Mouse (Mus musculus): Measurements from ENCODE around the gene Mia3. TPM values are rescaled to one million over a fixed set of nuclear protein-coding genes. Genes with fewer than 3 reads are reported as not detected.
A peak's percentile ranks its signal among the peaks of the same experiment; 100 is the strongest.

Gene Mia3
- total and polyA plus RNA-seq, 2 experiments from 2014 or later: 108 to 132 TPM

DNA sequence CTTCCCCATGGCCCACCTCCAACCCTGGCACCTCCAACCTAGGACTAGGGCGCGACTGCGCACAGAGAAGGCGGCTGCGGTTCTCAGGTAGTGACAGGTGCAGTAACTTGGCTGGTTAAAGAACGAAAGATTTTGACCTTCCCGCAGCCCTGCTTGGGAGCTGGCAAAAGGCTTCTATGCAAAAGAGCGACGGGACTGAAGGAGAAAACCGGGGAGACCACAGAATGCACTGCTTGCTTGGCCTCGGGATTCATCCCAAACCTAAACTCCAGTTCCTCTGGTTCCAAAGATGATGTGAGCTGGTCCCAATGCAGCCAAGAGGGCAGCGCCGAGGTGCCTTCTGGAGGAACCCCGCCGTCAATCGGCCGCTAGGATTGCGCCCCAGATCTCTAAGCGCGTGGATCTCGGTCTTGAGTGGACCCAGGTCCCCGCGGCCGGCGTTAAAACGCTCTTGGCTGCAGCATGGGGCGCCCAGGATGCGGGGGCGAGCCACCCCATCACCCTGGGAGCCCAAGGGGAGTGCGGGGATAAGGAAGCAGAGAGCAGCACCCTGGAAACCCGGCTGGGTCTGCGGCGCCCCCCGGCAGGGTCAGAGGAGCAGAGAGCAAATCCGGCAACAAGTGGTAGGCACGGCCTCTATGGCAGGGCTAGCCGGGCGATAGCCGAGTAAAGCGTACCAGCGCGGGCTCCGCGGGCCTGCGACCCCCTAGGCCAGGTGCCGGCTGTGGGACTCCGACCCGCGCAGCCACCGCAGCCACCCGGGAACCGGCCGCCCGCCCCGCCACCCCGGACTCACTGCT, 552 bp downstream of the Mia3 start:
- TF ChIP-seq CTCF (IDR thresholded peaks at IDR 0.05): 0 out of 2 replicates have a peak, but pooled peaks have one; percentile 2
- DNase-seq (ENCODE audit: low spot score) (peak; percentile 6), ATAC-seq (ENCODE audit: low FRiP score) (peak; percentile 67)
- Histone ChIP-seq H3K27me3 (ENCODE audit: insufficient read depth, low read length) (no peaks in the 10 kb centered on the region), H3K27ac (ENCODE audit: low read depth, low read length) (peak overlapping the region; percentile 71), H3K9ac (replicated peaks; ENCODE audit: low read length, poor library complexity, severe bottlenecking) (peak overlapping the region; percentile 79), H3K36me3 (ENCODE audit: insufficient read depth, low read length) (peaks cover 12% of the 10 kb centered on the region), H3K4me1 (ENCODE audit: insufficient read depth, low read length) (peaks cover 5% of the 10 kb centered on the region; the same call in 1 of the 2 replicates), H3K9me3 (ENCODE audit: low read length) (no peaks in the 10 kb centered on the region), H3K4me2 (ENCODE audit: low read depth, low read length, poor library complexity, severe bottlenecking) (peak overlapping the region; percentile 93), H3K4me3 (ENCODE audit: low read depth, low read length) (peak overlapping the region; percentile 72)
- 1% methylated on average over 56 of the region's 56 CpGs for WGBS

GRCm38 (mm10) chr1:183366361-183366760, 3.0 kb downstream of the Mia3 start:
- peaks cover 5% of the 10 kb centered on the region; the same call in 1 of the 2 replicates for H3K4me1 ChIP-seq (ENCODE audit: insufficient read depth, low read length)
- H3K27me3 ChIP-seq (ENCODE audit: insufficient read depth, low read length): no peaks in the 10 kb centered on the region
- no peak overlapping the region for H3K27ac ChIP-seq (ENCODE audit: low read depth, low read length)
- DNase-seq (ENCODE audit: low spot score): no peak
- 87% methylated on average over 5 of the region's 5 CpGs for WGBS
- H3K9ac ChIP-seq (replicated peaks; ENCODE audit: low read length, poor library complexity, severe bottlenecking): no peak overlapping the region
- no peak for TF ChIP-seq CTCF (IDR thresholded peaks at IDR 0.05)
- no peak overlapping the region for H3K4me2 ChIP-seq (ENCODE audit: low read depth, low read length, poor library complexity, severe bottlenecking)
- peaks cover 31% of the 10 kb centered on the region for H3K36me3 ChIP-seq (ENCODE audit: insufficient read depth, low read length)
- H3K9me3 ChIP-seq (ENCODE audit: low read length): no peaks in the 10 kb centered on the region
- ATAC-seq (ENCODE audit: low FRiP score): no peak
- no peak overlapping the region for H3K4me3 ChIP-seq (ENCODE audit: low read depth, low read length)

GRCm38 (mm10) chr1:183363577-183363867, 5.8 kb downstream of the Mia3 start:
- TF ChIP-seq CTCF (IDR thresholded peaks at IDR 0.05): no peak
- H3K4me2 ChIP-seq (ENCODE audit: low read depth, low read length, poor library complexity, severe bottlenecking): no peak overlapping the region
- 98% methylated on average over 5 of the region's 5 CpGs for WGBS
- H3K27ac ChIP-seq (ENCODE audit: low read depth, low read length): no peak overlapping the region
- H3K9ac ChIP-seq (replicated peaks; ENCODE audit: low read length, poor library complexity, severe bottlenecking): no peak overlapping the region
- no peaks in the 10 kb centered on the region for H3K9me3 ChIP-seq (ENCODE audit: low read length)
- H3K4me1 ChIP-seq (ENCODE audit: insufficient read depth, low read length): peaks cover 5% of the 10 kb centered on the region; the same call in 1 of the 2 replicates
- no peak overlapping the region for H3K4me3 ChIP-seq (ENCODE audit: low read depth, low read length)
- ATAC-seq (ENCODE audit: low FRiP score) (no peak), DNase-seq (ENCODE audit: low spot score) (no peak)
- H3K27me3 ChIP-seq (ENCODE audit: insufficient read depth, low read length): no peaks in the 10 kb centered on the region
- peaks cover 42% of the 10 kb centered on the region for H3K36me3 ChIP-seq (ENCODE audit: insufficient read depth, low read length)

DNA sequence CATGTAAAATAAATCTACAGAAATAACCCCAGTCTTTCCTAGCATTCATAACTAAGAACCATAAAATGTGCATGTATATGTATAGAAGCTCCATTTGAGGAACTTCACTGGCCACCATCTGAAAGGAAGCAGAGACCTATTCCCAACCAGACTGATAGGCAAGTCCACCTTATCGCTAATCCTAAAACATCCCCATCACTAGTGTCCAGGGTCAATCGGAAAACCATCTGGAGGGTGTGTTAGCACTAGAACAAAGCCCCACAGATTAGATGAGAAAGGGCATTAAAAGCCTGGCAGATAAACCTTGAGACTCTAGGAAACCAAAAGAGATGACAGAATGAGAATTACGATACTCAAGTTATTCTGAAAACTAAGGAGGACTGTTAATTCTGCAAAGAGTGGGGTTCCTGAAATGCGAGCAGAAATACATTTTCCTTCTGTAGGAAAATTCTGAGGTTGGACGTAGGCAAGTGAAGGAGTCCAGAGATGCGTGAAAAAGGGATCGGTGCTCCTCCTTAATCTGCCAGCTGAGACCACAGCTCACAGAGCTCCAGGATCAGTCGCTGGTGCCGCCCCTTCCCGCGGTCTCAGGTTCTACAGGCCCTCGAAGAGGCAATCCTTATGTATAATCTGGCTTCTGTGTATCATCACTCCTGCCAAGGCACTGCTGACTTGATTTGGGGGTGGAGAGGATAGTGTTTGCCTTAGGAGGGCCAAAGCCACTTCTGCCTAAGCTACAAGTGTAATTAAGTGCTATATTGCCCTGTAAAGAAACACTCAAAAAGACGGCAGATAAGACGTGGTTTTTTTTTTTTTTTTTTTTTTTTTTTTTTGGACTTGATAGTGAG, 6.4 kb downstream of the Mia3 start:
- 86% methylated on average over 14 of the region's 14 CpGs for WGBS
- H3K27ac ChIP-seq (ENCODE audit: low read depth, low read length): no peak overlapping the region
- H3K9ac ChIP-seq (replicated peaks; ENCODE audit: low read length, poor library complexity, severe bottlenecking): no peak overlapping the region
- no peak for TF ChIP-seq CTCF (IDR thresholded peaks at IDR 0.05)
- ATAC-seq (ENCODE audit: low FRiP score): no peak
- H3K4me3 ChIP-seq (ENCODE audit: low read depth, low read length): no peak overlapping the region
- H3K27me3 ChIP-seq (ENCODE audit: insufficient read depth, low read length): no peaks in the 10 kb centered on the region
- peaks cover 3% of the 10 kb centered on the region; the same call in 1 of the 2 replicates for H3K4me1 ChIP-seq (ENCODE audit: insufficient read depth, low read length)
- H3K9me3 ChIP-seq (ENCODE audit: low read length): no peaks in the 10 kb centered on the region
- no peak overlapping the region for H3K4me2 ChIP-seq (ENCODE audit: low read depth, low read length, poor library complexity, severe bottlenecking)
- peaks cover 48% of the 10 kb centered on the region for H3K36me3 ChIP-seq (ENCODE audit: insufficient read depth, low read length)
- DNase-seq (ENCODE audit: low spot score): no peak

DNA sequence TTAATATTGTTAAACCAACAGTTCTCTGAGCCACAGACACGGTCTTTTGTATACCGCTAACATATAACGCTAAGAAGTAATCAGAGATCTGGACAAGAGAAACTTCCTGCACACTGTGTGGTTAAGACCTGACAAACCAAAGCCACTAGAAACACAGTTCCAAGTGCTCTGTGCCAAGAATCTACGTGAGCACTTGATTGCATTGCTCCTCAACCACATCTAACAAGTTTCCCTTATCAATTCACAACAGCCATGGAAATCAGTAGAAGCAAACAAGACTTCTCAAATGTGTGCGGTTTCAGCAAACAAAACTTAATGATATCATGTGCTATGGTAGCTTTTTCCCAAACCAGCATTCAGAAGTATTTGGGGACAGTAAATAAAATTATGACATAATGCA, 7.1 kb downstream of the Mia3 start:
- no peak for TF ChIP-seq CTCF (IDR thresholded peaks at IDR 0.05)
- no peaks in the 10 kb centered on the region for H3K4me1 ChIP-seq (ENCODE audit: insufficient read depth, low read length)
- no peak overlapping the region for H3K9ac ChIP-seq (replicated peaks; ENCODE audit: low read length, poor library complexity, severe bottlenecking)
- no peaks in the 10 kb centered on the region for H3K9me3 ChIP-seq (ENCODE audit: low read length)
- H3K36me3 ChIP-seq (ENCODE audit: insufficient read depth, low read length): peaks cover 53% of the 10 kb centered on the region
- no peak overlapping the region for H3K4me3 ChIP-seq (ENCODE audit: low read depth, low read length)
- no peak overlapping the region for H3K27ac ChIP-seq (ENCODE audit: low read depth, low read length)
- ATAC-seq (ENCODE audit: low FRiP score) (no peak), DNase-seq (ENCODE audit: low spot score) (no peak)
- no peaks in the 10 kb centered on the region for H3K27me3 ChIP-seq (ENCODE audit: insufficient read depth, low read length)
- H3K4me2 ChIP-seq (ENCODE audit: low read depth, low read length, poor library complexity, severe bottlenecking): no peak overlapping the region
- WGBS: 95% methylated on average over 5 of the region's 5 CpGs

DNA sequence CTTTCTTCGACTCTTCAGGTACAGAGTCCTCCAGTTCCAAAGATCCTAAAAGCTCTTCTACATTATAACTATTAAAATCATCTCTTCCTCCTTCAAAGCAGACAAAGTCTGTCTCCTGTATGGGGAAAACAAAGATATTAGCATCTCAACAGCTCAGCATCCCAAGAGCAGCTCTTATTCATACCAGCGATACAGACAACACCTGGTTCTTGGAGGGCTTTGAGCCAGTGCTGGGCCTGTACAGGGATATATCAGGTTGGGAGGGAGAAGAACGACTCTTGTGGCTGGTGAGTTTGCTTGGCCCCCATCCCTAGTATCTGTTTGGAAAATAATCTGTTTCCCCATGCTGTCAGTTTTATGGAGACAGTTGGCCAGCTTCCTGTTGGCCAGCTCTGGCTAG, 10.5 kb downstream of the Mia3 start:
- Histone ChIP-seq H3K4me3 (ENCODE audit: low read depth, low read length) (no peak overlapping the region), H3K4me2 (ENCODE audit: low read depth, low read length, poor library complexity, severe bottlenecking) (no peak overlapping the region), H3K36me3 (ENCODE audit: insufficient read depth, low read length) (peaks cover 61% of the 10 kb centered on the region), H3K4me1 (ENCODE audit: insufficient read depth, low read length) (no peaks in the 10 kb centered on the region), H3K27me3 (ENCODE audit: insufficient read depth, low read length) (no peaks in the 10 kb centered on the region), H3K27ac (ENCODE audit: low read depth, low read length) (no peak overlapping the region), H3K9me3 (ENCODE audit: low read length) (no peaks in the 10 kb centered on the region), H3K9ac (replicated peaks; ENCODE audit: low read length, poor library complexity, severe bottlenecking) (no peak overlapping the region)
- 96% methylated on average over 3 of the region's 3 CpGs for WGBS
- DNase-seq (ENCODE audit: low spot score) (no peak), ATAC-seq (ENCODE audit: low FRiP score) (no peak)
- no peak for TF ChIP-seq CTCF (IDR thresholded peaks at IDR 0.05)
